Comparison of ENCODE assay signal across 9 mouse cellular contexts in genomic region chr9:37567892-37568604, GRCm38 (mm10). TPM values are rescaled to one million over a fixed set of nuclear protein-coding genes. Genes with fewer than 3 reads are reported as not detected.
DNase-seq lines count a peak whose midpoint lies in the region; ATAC-seq lines count a peak whose summit lies in the region.
"Had no signal": no experiment of that assay in that cellular context is flagged by ENCODE, and none has a peak within 500 bp of the region (broad histone marks: within the 10 kb centered on the region; RNA-seq: fewer than 3 reads in every experiment).

No protein-coding gene starts in this region.

- H3K4me3 ChIP-seq in intestine, embryonic 15.5 days (replicated peaks), result no peak overlapping the region

- H3K36me3 ChIP-seq in intestine, embryonic 15.5 days, result no peaks in the 10 kb centered on the region

- 0 out of 2 replicates have a peak overlapping the region, but pooled peaks have one; percentile 10 for H3K9ac ChIP-seq in intestine, embryonic 15.5 days

- H3K4me2 ChIP-seq in intestine, embryonic 15.5 days (replicated peaks), result peak overlapping the region; percentile 36

- 26% methylated on average over 15 of the region's 15 CpGs for WGBS in intestine, embryonic 15.5 days

- peak; percentile 48 for ATAC-seq in intestine, embryonic 15.5 days
- ATAC-seq in activated CD4-positive, CD25-positive, alpha-beta regulatory T cell, adult 4 months, result no peak
- ATAC-seq: Patski had no signal

- peaks cover 7% of the 10 kb centered on the region; the same call in 1 of the 2 replicates for H3K4me1 ChIP-seq in intestine, embryonic 15.5 days (replicated peaks)

- no peaks in the 10 kb centered on the region for H3K9me3 ChIP-seq in intestine, embryonic 15.5 days

- DNase-seq in layer of hippocampus, postnatal 10 days (ENCODE audit: low spot score in 2 of 2), result peak; percentile 34 to 55
- DNase-seq in layer of hippocampus, adult 8-10 months (ENCODE audit: low spot score in 2 of 2), result no peak
- DNase-seq in frontal cortex, adult 2 months (ENCODE audit: extremely low spot score in 1 of 2, low spot score in 1 of 2), result peak; percentile 69 to 76
- DNase-seq in liver, result peak; percentile 22
- DNase-seq in right cerebral cortex, postnatal 4 days, result peak; percentile 15
- no peak for DNase-seq in layer of hippocampus, adult 9-10 months (ENCODE audit: low spot score)

- H3K27me3 ChIP-seq in intestine, embryonic 15.5 days (replicated peaks), result no peaks in the 10 kb centered on the region; the same call in 1 of the 2 replicates

- H3K27ac ChIP-seq in intestine, embryonic 15.5 days, result no peak overlapping the region

RNA-seq across cellular contexts. Expression of gene Siae, which starts 12.6 kb away (rescaled TPM):
- total RNA-seq in layer of hippocampus, postnatal 10 days (2021), result 10 to 100 TPM; 10.9 to 12.0 TPM
- total RNA-seq in layer of hippocampus, adult 8-10 months (2022), result 10 to 100 TPM; 10.0 to 15.7 (median 13.4) TPM
- polyA plus RNA-seq in frontal cortex, adult 2 months (2012; rRNA removed), result 14.2 and 14.5 TPM in 2 replicates
- polyA plus RNA-seq in intestine, embryonic 15.5 days (2015; fragmentation: Nextera tagmentation; extraction: Ambion mirVana), result 13.9 and 14.5 TPM in 2 replicates
- 10 to 100 TPM in 1 of 2 experiments, 1 to 10 TPM in 1; 9.7 to 13.6 TPM for polyA plus RNA-seq in activated CD4-positive, CD25-positive, alpha-beta regulatory T cell, adult 4 months (2017; shearing (Covaris generic))

RNA-seq across cellular contexts. Expression of gene Nrgn, which starts 15.3 kb away (rescaled TPM):
- total RNA-seq in layer of hippocampus, postnatal 10 days (2021), result 1,000 to 10,000 TPM; 1,430 to 1,457 TPM
- total RNA-seq in layer of hippocampus, adult 8-10 months (2022), result 1,000 to 10,000 TPM; 1,107 to 1,307 (median 1,240) TPM
- polyA plus RNA-seq in frontal cortex, adult 2 months (2012; rRNA removed), result 1,218 and 1,912 TPM in 2 replicates
- polyA plus RNA-seq in intestine, embryonic 15.5 days (2015; fragmentation: Nextera tagmentation; extraction: Ambion mirVana), result 2.9 and 3.7 TPM in 2 replicates
- polyA plus RNA-seq in activated CD4-positive, CD25-positive, alpha-beta regulatory T cell, adult 4 months (2017; shearing (Covaris generic)), result under 1 TPM in 1 of 2 experiments, not detected in 1; 0.33 TPM

RNA-seq across cellular contexts. Expression of gene Vsig2, which starts 29.0 kb away (rescaled TPM):
- 1 to 10 TPM; 2.4 to 4.8 TPM for total RNA-seq in layer of hippocampus, postnatal 10 days (2021)
- 1 to 10 TPM; 3.5 to 5.7 (median 4.2) TPM for total RNA-seq in layer of hippocampus, adult 8-10 months (2022)
- polyA plus RNA-seq in frontal cortex, adult 2 months (2012; rRNA removed), result 6.0 and 6.4 TPM in 2 replicates
- 2.6 and 3.0 TPM in 2 replicates for polyA plus RNA-seq in intestine, embryonic 15.5 days (2015; fragmentation: Nextera tagmentation; extraction: Ambion mirVana)
- polyA plus RNA-seq in activated CD4-positive, CD25-positive, alpha-beta regulatory T cell, adult 4 months (2017; shearing (Covaris generic)), result not detected

RNA-seq across cellular contexts. Expression of gene Esam, which starts 40.2 kb away (rescaled TPM):
- total RNA-seq in layer of hippocampus, postnatal 10 days (2021), result 10 to 100 TPM; 30.3 to 31.5 TPM
- 10 to 100 TPM; 14.7 to 24.6 (median 18.6) TPM for total RNA-seq in layer of hippocampus, adult 8-10 months (2022)
- polyA plus RNA-seq in frontal cortex, adult 2 months (2012; rRNA removed), result 28.9 and 31.3 TPM in 2 replicates
- 47.4 and 49.0 TPM in 2 replicates for polyA plus RNA-seq in intestine, embryonic 15.5 days (2015; fragmentation: Nextera tagmentation; extraction: Ambion mirVana)
- under 1 TPM in 1 of 2 experiments, not detected in 1; 0.58 TPM for polyA plus RNA-seq in activated CD4-positive, CD25-positive, alpha-beta regulatory T cell, adult 4 months (2017; shearing (Covaris generic))

RNA-seq across cellular contexts. Expression of gene Spa17, which starts 45.5 kb away (rescaled TPM):
- total RNA-seq in layer of hippocampus, postnatal 10 days (2021), result 1 to 10 TPM; 2.2 TPM
- 1 to 10 TPM; 1.5 to 4.0 (median 2.1) TPM for total RNA-seq in layer of hippocampus, adult 8-10 months (2022)
- 6.7 and 7.1 TPM in 2 replicates for polyA plus RNA-seq in frontal cortex, adult 2 months (2012; rRNA removed)
- polyA plus RNA-seq in intestine, embryonic 15.5 days (2015; fragmentation: Nextera tagmentation; extraction: Ambion mirVana), result 3.7 and 3.8 TPM in 2 replicates
- polyA plus RNA-seq in activated CD4-positive, CD25-positive, alpha-beta regulatory T cell, adult 4 months (2017; shearing (Covaris generic)), result 1 to 10 TPM in 1 of 2 experiments, not detected in 1; 1.4 TPM

Comparison
In these comparisons a context has a peak if more than half of its experiments do, and no peak if none do; other contexts are left out.
1. DNase-seq: peak in layer of hippocampus, postnatal 10 days (2 of 2), frontal cortex, adult 2 months (2 of 2), liver (single experiment) and right cerebral cortex, postnatal 4 days (single experiment); none in layer of hippocampus, adult 8-10 months (0 of 2) and layer of hippocampus, adult 9-10 months (single experiment).
2. RNA of gene Nrgn, which starts 15.3 kb away (polyA plus RNA-seq): 1,218 to 1,912 TPM in frontal cortex, adult 2 months; 2.9 to 3.7 TPM in intestine, embryonic 15.5 days and 0.33 TPM in activated CD4-positive, CD25-positive, alpha-beta regulatory T cell, adult 4 months; every median in the first group is over 100 times any median in the second.